Mouse (Mus musculus) midbrain, embryonic 13.5 days (tissue): Measurements from ENCODE around the gene Esrrg. TPM values are rescaled to one million over a fixed set of nuclear protein-coding genes. Genes with fewer than 3 reads are reported as not detected.
A peak's percentile ranks its signal among the peaks of the same experiment; 100 is the strongest.

Source experiments
- ATAC-seq: fragments of 200-750 bp; cut with Nextera tagmentation; 2 replicates; pipeline ENCODE4 v1.8.0; 2017; ENCODE audit warnings: mild to moderate bottlenecking, moderate TSS enrichment, moderate library complexity
- H3K27ac ChIP-seq: fragments of 300-500 bp; sonication (generic); 2 replicates; pipeline ENCODE4 v1.5.1; 2015; ENCODE audit warnings: inconsistent platforms, mild to moderate bottlenecking, moderate library complexity
- H3K27me3 ChIP-seq: fragments of 300-500 bp; sonication (generic); 2 replicates; pipeline ENCODE4 v1.6.1; 2015; ENCODE audit warnings: mild to moderate bottlenecking, inconsistent platforms
- H3K36me3 ChIP-seq: fragments of 300-500 bp; sonication (generic); 2 replicates; pipeline ENCODE4 v1.6.1; 2015; ENCODE audit warnings: mild to moderate bottlenecking, inconsistent platforms
- H3K4me1 ChIP-seq: fragments of 300-500 bp; sonication (generic); replicated peaks from 2 replicates; pipeline ENCODE4 v1.6.1; 2015; ENCODE audit warnings: inconsistent platforms
- H3K4me2 ChIP-seq: fragments of 300-500 bp; sonication (generic); replicated peaks from 2 replicates; pipeline ENCODE4 v1.6.1; 2015; ENCODE audit warnings: moderate library complexity, mild to moderate bottlenecking, inconsistent platforms
- H3K4me3 ChIP-seq: fragments of 300-500 bp; sonication (generic); replicated peaks from 2 replicates; pipeline ENCODE4 v1.5.1; 2015; ENCODE audit warnings: mild to moderate bottlenecking, inconsistent platforms
- H3K9ac ChIP-seq: fragments of 300-500 bp; sonication (generic); replicated peaks from 2 replicates; pipeline ENCODE4 v1.6.1; 2015; ENCODE audit warnings: mild to moderate bottlenecking, inconsistent platforms
- H3K9me3 ChIP-seq: fragments of 300-500 bp; sonication (generic); 2 replicates; pipeline ENCODE4 v1.6.1; 2016; ENCODE audit warnings: mild to moderate bottlenecking, inconsistent platforms
- WGBS: fragments of 180-500 bp; shearing (Covaris S2); methylation state at CpG from one replicate; pipeline ENCODE4 v1.1.7; 2015; 5-methylcytosine and 5-hydroxymethylcytosine counted together
- polyA plus RNA-seq: library from polyadenylated mRNA; unstranded; fragments of >200 nt; fragmentation: Nextera tagmentation; extraction: Ambion mirVana; gene quantifications from 2 replicates; pipeline ENCODE4 v1.2.1, GENCODE M21; 2015

Gene Esrrg
- polyA plus RNA-seq, 1 experiment from 2014 or later, result 16.5 TPM

DNA sequence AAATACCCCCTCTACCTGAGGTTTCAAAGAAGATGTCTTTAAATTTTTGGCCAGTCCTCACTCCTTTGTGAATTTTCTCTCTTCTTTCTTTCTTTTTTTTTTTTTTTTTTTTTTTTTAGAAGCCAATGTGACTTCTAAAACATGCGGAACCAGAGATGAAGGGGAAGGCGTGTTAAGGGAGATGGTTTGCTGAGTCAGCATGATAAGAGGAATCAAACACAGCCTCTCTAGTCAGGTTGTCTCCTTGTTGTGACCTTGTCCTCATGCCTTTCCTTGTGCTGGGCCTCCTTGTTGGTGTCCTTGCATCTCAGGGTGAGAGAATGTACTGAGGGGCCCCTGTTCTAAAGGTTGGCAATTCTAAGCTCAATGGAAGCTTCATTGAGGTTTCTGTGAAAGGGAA lies 348.1 kb downstream of the Esrrg start:
- no peak for ATAC-seq
- no peaks in the 10 kb centered on the region for H3K36me3 ChIP-seq

DNA sequence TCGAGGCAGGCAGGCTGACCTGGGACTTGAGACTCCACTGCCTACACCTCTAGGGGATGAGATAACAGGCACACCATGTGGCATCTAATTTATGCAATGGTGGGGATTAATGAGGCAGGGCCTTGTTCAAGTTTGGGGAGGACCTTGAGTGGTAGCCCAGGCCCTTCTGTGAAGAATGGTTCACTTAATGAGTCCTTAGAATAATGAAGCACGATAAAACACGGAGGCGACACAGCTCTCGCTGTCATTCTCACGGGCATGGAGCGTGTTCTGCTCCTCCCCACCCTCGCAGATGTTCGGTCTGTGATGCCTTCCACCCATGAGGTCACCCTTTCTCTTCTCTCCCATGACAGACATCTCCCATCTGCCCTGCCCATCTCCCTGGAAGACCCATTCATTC lies 350.6 kb downstream of the Esrrg start:
- no peaks in the 10 kb centered on the region for H3K9me3 ChIP-seq
- no peaks in the 10 kb centered on the region for H3K36me3 ChIP-seq
- no peak overlapping the region for H3K9ac ChIP-seq
- ATAC-seq, result no peak
- 67% methylated on average over 9 of the region's 9 CpGs for WGBS
- no peaks in the 10 kb centered on the region for H3K4me1 ChIP-seq
- no peak overlapping the region for H3K4me3 ChIP-seq
- H3K4me2 ChIP-seq, result no peak overlapping the region
- H3K27me3 ChIP-seq, result peaks cover 13% of the 10 kb centered on the region; the same call in 1 of the 2 replicates
- H3K27ac ChIP-seq, result no peak overlapping the region

More for the DNA sequence above, 348.1 kb downstream of the Esrrg start:
- Histone ChIP-seq H3K4me3 (no peak overlapping the region), H3K4me1 (no peaks in the 10 kb centered on the region), H3K27me3 (peaks cover 13% of the 10 kb centered on the region; the same call in 1 of the 2 replicates), H3K4me2 (no peak overlapping the region), H3K9me3 (no peaks in the 10 kb centered on the region), H3K27ac (no peak overlapping the region), H3K9ac (no peak overlapping the region)
- WGBS, result 92% methylated on average over 2 of the region's 2 CpGs

GRCm38 (mm10) chr1:187961452-187961851 lies 352.9 kb downstream of the Esrrg start:
- Histone ChIP-seq H3K4me1 (peaks cover 18% of the 10 kb centered on the region), H3K9me3 (no peaks in the 10 kb centered on the region), H3K36me3 (no peaks in the 10 kb centered on the region), H3K4me3 (no peak overlapping the region), H3K27me3 (peaks cover 13% of the 10 kb centered on the region; the same call in 1 of the 2 replicates), H3K9ac (no peak overlapping the region), H3K27ac (no peak overlapping the region), H3K4me2 (no peak overlapping the region)
- 90% methylated on average over 5 of the region's 5 CpGs for WGBS
- no peak for ATAC-seq

DNA sequence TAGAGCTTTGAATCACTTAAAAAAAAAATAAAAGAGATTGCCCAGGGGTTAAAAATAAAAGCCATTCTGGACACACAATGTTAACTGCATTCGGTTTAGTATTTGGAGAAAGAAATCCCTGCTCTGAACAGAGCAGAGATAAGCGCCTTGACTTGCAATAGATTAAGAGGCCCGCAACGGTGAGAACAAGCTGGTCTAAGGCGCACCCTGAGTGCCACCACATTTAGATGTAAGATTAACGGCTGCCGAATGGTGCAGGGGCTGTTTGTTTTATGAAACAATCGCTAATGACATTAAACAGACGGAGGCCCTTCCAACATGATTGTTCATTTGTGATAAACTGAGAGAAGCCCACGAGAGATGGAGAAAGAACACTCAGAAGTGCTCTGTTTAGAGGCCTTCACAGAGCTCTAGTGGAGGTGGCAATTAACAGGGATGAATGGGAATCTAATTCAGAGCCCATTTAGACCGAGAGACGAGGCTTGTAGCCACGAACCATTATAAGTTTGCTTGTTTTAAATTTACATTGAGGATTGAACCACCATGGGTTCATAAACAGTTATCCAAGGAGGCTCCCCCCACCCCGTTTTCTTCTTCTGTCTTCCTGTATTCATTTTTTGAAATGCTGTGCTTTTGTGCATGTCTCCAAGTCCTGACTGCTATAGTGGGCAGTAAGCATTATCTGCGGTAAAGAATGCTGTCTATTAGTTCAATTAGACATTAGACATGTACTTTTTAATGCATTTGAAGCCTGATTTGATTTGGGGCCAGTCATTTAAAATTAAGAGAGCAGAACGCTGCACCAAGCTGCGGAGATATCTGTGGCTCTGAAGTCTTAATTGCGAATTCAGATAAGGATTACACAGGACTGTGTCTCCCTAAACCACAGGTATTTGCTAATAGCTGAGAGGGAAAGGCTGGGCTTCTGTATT lies 356.5 kb downstream of the Esrrg start:
- H3K4me3 ChIP-seq, result no peak overlapping the region
- H3K36me3 ChIP-seq, result no peaks in the 10 kb centered on the region
- no peak overlapping the region for H3K4me2 ChIP-seq
- H3K27ac ChIP-seq, result no peak overlapping the region
- no peak for ATAC-seq
- H3K27me3 ChIP-seq, result peaks cover 7% of the 10 kb centered on the region; the same call in 1 of the 2 replicates
- no peak overlapping the region for H3K9ac ChIP-seq
- H3K9me3 ChIP-seq, result no peaks in the 10 kb centered on the region
- WGBS, result 19% methylated on average over 18 of the region's 18 CpGs
- H3K4me1 ChIP-seq, result peaks cover 18% of the 10 kb centered on the region

- Histone ChIP-seq H3K9ac (no peak overlapping the region), H3K4me3 (no peak overlapping the region), H3K4me1 (peaks cover 18% of the 10 kb centered on the region), H3K27me3 (peaks cover 4% of the 10 kb centered on the region; the same call in 1 of the 2 replicates), H3K4me2 (no peak overlapping the region), H3K9me3 (no peaks in the 10 kb centered on the region), H3K36me3 (no peaks in the 10 kb centered on the region), H3K27ac (no peak overlapping the region)
- 7% methylated on average over 6 of the region's 6 CpGs for WGBS
- ATAC-seq, result no peak
Measured at GRCm38 (mm10) chr1:187965921-187966320, 357.3 kb downstream of the Esrrg start.

DNA sequence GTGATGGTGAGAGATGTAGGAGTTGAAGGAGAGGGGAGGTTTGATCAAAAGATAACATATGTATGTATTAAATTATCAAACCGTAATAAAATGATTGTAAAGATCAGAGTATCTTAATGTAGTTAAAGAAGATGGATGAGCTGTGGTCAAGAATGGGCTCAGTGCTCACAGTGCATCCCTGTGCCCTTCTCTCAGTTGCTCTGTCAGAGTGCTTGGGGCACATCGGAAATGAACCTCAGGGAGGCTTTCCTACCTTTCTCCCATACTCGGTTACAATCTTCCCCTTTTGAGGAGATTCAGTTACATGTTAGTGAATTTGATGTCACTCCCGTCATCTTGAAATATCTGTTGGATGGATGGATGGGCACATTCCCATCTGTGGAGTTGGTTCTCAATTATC lies 359.8 kb downstream of the Esrrg start:
- Histone ChIP-seq H3K36me3 (no peaks in the 10 kb centered on the region), H3K27me3 (peaks cover 6% of the 10 kb centered on the region; the same call in 1 of the 2 replicates), H3K9ac (no peak overlapping the region), H3K4me1 (peaks cover 18% of the 10 kb centered on the region), H3K9me3 (no peaks in the 10 kb centered on the region), H3K4me3 (no peak overlapping the region), H3K4me2 (no peak overlapping the region), H3K27ac (no peak overlapping the region)
- ATAC-seq, result no peak
- WGBS, result 88% methylated on average over 4 of the region's 4 CpGs

GRCm38 (mm10) chr1:187969491-187969890 lies 360.9 kb downstream of the Esrrg start:
- H3K27ac ChIP-seq, result no peak overlapping the region
- WGBS, result 90% methylated on average over 5 of the region's 5 CpGs
- H3K36me3 ChIP-seq, result no peaks in the 10 kb centered on the region
- ATAC-seq, result no peak
- peaks cover 21% of the 10 kb centered on the region for H3K4me1 ChIP-seq
- H3K27me3 ChIP-seq, result peaks cover 6% of the 10 kb centered on the region; the same call in 1 of the 2 replicates
- H3K9ac ChIP-seq, result no peak overlapping the region
- H3K9me3 ChIP-seq, result no peaks in the 10 kb centered on the region
- no peak overlapping the region for H3K4me2 ChIP-seq
- H3K4me3 ChIP-seq, result no peak overlapping the region

DNA sequence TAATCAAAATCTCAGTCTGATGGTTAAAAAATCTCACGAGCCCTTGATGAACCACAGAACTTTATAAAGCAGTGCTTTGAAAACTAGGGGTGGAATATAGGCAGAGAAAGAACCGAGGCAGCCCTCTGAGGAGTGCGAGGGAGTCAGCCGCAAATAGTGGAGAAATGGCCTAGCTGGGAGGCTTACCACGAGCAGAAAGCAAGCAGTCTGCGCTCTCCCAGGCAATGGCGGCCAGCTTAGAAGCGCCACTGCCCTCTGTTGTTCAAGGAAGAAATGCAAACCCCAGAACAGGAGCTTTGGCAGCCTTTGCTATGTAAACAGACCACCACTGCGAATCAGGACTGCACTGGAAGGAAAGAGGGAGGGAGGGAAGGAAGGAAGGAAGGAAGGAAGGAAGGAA lies 365.8 kb downstream of the Esrrg start:
- H3K9me3 ChIP-seq, result no peaks in the 10 kb centered on the region
- H3K4me3 ChIP-seq, result no peak overlapping the region
- no peak overlapping the region for H3K4me2 ChIP-seq
- ATAC-seq, result peak; percentile 84
- no peak overlapping the region for H3K27ac ChIP-seq
- peaks cover 16% of the 10 kb centered on the region for H3K4me1 ChIP-seq
- H3K27me3 ChIP-seq, result peaks cover 6% of the 10 kb centered on the region; the same call in 1 of the 2 replicates
- no peak overlapping the region for H3K9ac ChIP-seq
- H3K36me3 ChIP-seq, result no peaks in the 10 kb centered on the region
- WGBS, result 9% methylated on average over 9 of the region's 9 CpGs

GRCm38 (mm10) chr1:187975465-187976352 lies 367.1 kb downstream of the Esrrg start:
- 53% methylated on average over 20 of the region's 20 CpGs for WGBS
- H3K36me3 ChIP-seq, result no peaks in the 10 kb centered on the region
- ATAC-seq, result peak; percentile 71
- 0 out of 2 replicates have a peak overlapping the region, but pooled peaks have one; percentile 6 for H3K9ac ChIP-seq
- peaks cover 16% of the 10 kb centered on the region for H3K4me1 ChIP-seq
- H3K4me2 ChIP-seq, result no peak overlapping the region
- H3K27me3 ChIP-seq, result peaks cover 6% of the 10 kb centered on the region; the same call in 1 of the 2 replicates
- no peak overlapping the region for H3K4me3 ChIP-seq
- no peaks in the 10 kb centered on the region for H3K9me3 ChIP-seq
- no peak overlapping the region for H3K27ac ChIP-seq

- WGBS, result 84% methylated on average over 9 of the region's 9 CpGs
Measured at GRCm38 (mm10) chr1:187976353-187976730, 367.8 kb downstream of the Esrrg start.

GRCm38 (mm10) chr1:187981028-187981427 lies 372.4 kb downstream of the Esrrg start:
- H3K4me3 ChIP-seq, result no peak overlapping the region
- ATAC-seq, result no peak
- H3K27ac ChIP-seq, result no peak overlapping the region
- no peaks in the 10 kb centered on the region for H3K36me3 ChIP-seq
- WGBS, result 77% methylated on average over 2 of the region's 2 CpGs
- H3K9ac ChIP-seq, result no peak overlapping the region
- H3K9me3 ChIP-seq, result no peaks in the 10 kb centered on the region
- H3K4me1 ChIP-seq, result peaks cover 23% of the 10 kb centered on the region
- no peaks in the 10 kb centered on the region for H3K27me3 ChIP-seq
- H3K4me2 ChIP-seq, result no peak overlapping the region

More at GRCm38 (mm10) chr1:187976353-187976730, 367.8 kb downstream of the Esrrg start:
- no peak overlapping the region for H3K4me2 ChIP-seq
- no peak overlapping the region for H3K9ac ChIP-seq
- peaks cover 16% of the 10 kb centered on the region for H3K4me1 ChIP-seq
- no peak overlapping the region for H3K27ac ChIP-seq
- H3K27me3 ChIP-seq, result peaks cover 5% of the 10 kb centered on the region; the same call in 1 of the 2 replicates
- H3K4me3 ChIP-seq, result no peak overlapping the region
- no peaks in the 10 kb centered on the region for H3K9me3 ChIP-seq
- ATAC-seq, result no peak
- H3K36me3 ChIP-seq, result no peaks in the 10 kb centered on the region
